Mouse (Mus musculus) intestine, postnatal 0 days (tissue): ENCODE data around the gene Rspo1. TPM values are rescaled to one million over a fixed set of nuclear protein-coding genes. Genes with fewer than 3 reads are reported as not detected.

Source experiments
- ATAC-seq: fragments of 200-750 bp; cut with Nextera tagmentation; 2 replicates; pipeline ENCODE4 v1.8.0; 2017; ENCODE audit warnings: mild to moderate bottlenecking, moderate TSS enrichment, moderate library complexity
- H3K27ac ChIP-seq: fragments of 300-500 bp; sonication (generic); 2 replicates; pipeline ENCODE4 v1.5.1; 2014; ENCODE audit warnings: mild to moderate bottlenecking, low read depth, low read length, moderate library complexity
- H3K27me3 ChIP-seq: fragments of 300-500 bp; sonication (generic); replicated peaks from 2 replicates; pipeline ENCODE4 v1.6.1; 2014; ENCODE audit warnings: low read length, mixed read lengths; ENCODE audit not compliant: control insufficient read depth, insufficient read depth
- H3K36me3 ChIP-seq: fragments of 300-500 bp; sonication (generic); 2 replicates; pipeline ENCODE4 v1.6.1; 2014; ENCODE audit warnings: mild to moderate bottlenecking, moderate library complexity; ENCODE audit not compliant: control insufficient read depth, insufficient read depth
- H3K4me1 ChIP-seq: fragments of 300-500 bp; sonication (generic); replicated peaks from 2 replicates; pipeline ENCODE4 v1.6.1; 2014; ENCODE audit warnings: antibody characterized with exemption, low read length, mixed read lengths; ENCODE audit not compliant: control insufficient read depth, insufficient read depth
- H3K4me2 ChIP-seq: fragments of 300-500 bp; sonication (generic); replicated peaks from 2 replicates; pipeline ENCODE4 v1.6.1; 2014; ENCODE audit warnings: low read depth, mild to moderate bottlenecking, moderate library complexity
- H3K4me3 ChIP-seq: fragments of 300-500 bp; sonication (generic); 2 replicates; pipeline ENCODE4 v1.5.1; 2014; ENCODE audit warnings: low read depth, low read length
- H3K9ac ChIP-seq: fragments of 300-500 bp; sonication (generic); 2 replicates; pipeline ENCODE4 v1.6.1; 2014; ENCODE audit warnings: mild to moderate bottlenecking, low read depth, low read length
- H3K9me3 ChIP-seq: fragments of 300-500 bp; sonication (generic); 2 replicates; pipeline ENCODE4 v1.6.1; 2016; ENCODE audit warnings: mixed run types; ENCODE audit not compliant: control insufficient read depth
- CTCF ChIP-seq: sonication (generic); IDR thresholded peaks from 2 replicates; pipeline ENCODE4 v1.5.1; 2016; ENCODE audit warnings: low read depth, mild to moderate bottlenecking, control low read depth, antibody characterized with exemption, moderate library complexity
- WGBS: fragments of 180-500 bp; shearing (Covaris S2); extraction: QIAGEN DNeasy Blood & Tissue Kit; methylation state at CpG from one replicate; pipeline ENCODE4 v1.1.7; 2014; 5-methylcytosine and 5-hydroxymethylcytosine counted together
- polyA plus RNA-seq: library from polyadenylated mRNA; unstranded; fragments of >200 nt; fragmentation: Nextera tagmentation; extraction: Ambion mirVana; gene quantifications from 2 replicates; pipeline ENCODE4 v1.2.1, GENCODE M21; 2015

Gene Rspo1
- polyA plus RNA-seq, 1 experiment from 2014 or later = 5.7 TPM

DNA sequence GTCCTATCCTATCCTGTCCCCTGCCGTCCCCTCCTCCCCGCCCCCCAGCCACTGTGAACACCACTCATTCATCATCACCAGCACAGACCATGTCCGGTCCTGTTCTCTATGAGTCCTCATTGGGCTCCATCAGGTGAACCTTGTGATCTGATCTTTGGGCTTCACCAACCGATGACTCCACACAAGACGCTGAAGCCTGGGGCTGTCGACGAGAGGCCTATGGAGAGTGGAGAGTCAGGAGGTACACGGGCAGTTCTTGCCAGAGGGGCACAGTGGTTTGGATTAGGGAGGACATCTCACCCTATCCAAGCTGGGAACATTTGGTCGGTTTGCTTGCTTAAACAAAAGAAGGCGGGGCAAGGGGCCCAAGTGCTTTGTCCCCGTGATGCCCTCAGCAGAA is 16.0 kb upstream of the Rspo1 start:
- Histone ChIP-seq H3K9me3 (no peaks in the 10 kb centered on the region), H3K4me3 (no peak overlapping the region), H3K27me3 (no peaks in the 10 kb centered on the region), H3K9ac (no peak overlapping the region), H3K4me2 (no peak overlapping the region), H3K4me1 (no peaks in the 10 kb centered on the region), H3K27ac (no peak overlapping the region), H3K36me3 (no peaks in the 10 kb centered on the region)
- TF ChIP-seq CTCF = no peak
- no peak for ATAC-seq
- 71% methylated on average over 11 of the region's 11 CpGs for WGBS

- TF ChIP-seq CTCF = no peak
- WGBS = 32% methylated on average over 5 of the region's 5 CpGs
- H3K4me1 ChIP-seq = no peaks in the 10 kb centered on the region
- H3K4me2 ChIP-seq = no peak overlapping the region
- H3K4me3 ChIP-seq = no peak overlapping the region
- H3K27ac ChIP-seq = no peak overlapping the region
- no peaks in the 10 kb centered on the region for H3K9me3 ChIP-seq
- no peak for ATAC-seq
- H3K27me3 ChIP-seq = no peaks in the 10 kb centered on the region
- no peak overlapping the region for H3K9ac ChIP-seq
- no peaks in the 10 kb centered on the region for H3K36me3 ChIP-seq
Measured at GRCm38 (mm10) chr4:124970677-124971076, 15.6 kb upstream of the Rspo1 start.

- Histone ChIP-seq H3K4me3 (no peak overlapping the region), H3K9me3 (no peaks in the 10 kb centered on the region), H3K9ac (no peak overlapping the region), H3K4me2 (no peak overlapping the region), H3K27ac (no peak overlapping the region), H3K4me1 (no peaks in the 10 kb centered on the region), H3K27me3 (no peaks in the 10 kb centered on the region), H3K36me3 (no peaks in the 10 kb centered on the region)
- peak; percentile 86 for ATAC-seq
- WGBS = 48% methylated on average over 8 of the region's 8 CpGs
- no peak for TF ChIP-seq CTCF
Measured at GRCm38 (mm10) chr4:124971094-124971493, 15.1 kb upstream of the Rspo1 start.

DNA sequence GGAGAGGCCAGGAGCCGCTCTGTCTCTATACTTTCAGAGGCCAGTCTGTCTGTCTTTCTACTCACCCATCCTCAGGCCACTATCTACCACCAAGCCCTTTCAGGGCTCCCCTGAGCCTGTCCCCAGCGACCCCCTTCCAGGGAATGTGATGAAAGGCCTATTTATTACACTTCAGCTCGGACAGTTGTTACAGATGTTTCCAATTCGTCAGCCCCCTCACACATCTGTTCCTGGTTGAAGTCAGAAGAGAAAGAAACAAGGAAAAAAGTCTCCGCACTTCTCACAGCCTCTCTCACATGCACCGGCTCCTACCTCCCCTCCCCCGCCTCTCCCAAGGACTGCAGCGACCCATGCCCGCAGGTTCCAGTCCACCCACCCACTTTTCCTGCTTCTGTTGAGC is 13.9 kb upstream of the Rspo1 start:
- no peak for TF ChIP-seq CTCF

GRCm38 (mm10) chr4:124973296-124973695 is 12.9 kb upstream of the Rspo1 start:
- no peaks in the 10 kb centered on the region for H3K27me3 ChIP-seq
- H3K27ac ChIP-seq = no peak overlapping the region
- no peaks in the 10 kb centered on the region for H3K36me3 ChIP-seq
- H3K9ac ChIP-seq = no peak overlapping the region
- H3K4me1 ChIP-seq = no peaks in the 10 kb centered on the region
- no peaks in the 10 kb centered on the region for H3K9me3 ChIP-seq
- H3K4me2 ChIP-seq = no peak overlapping the region
- no peak for TF ChIP-seq CTCF
- WGBS = 73% methylated on average over 2 of the region's 2 CpGs
- H3K4me3 ChIP-seq = no peak overlapping the region
- ATAC-seq = no peak

More for the DNA sequence above, 13.9 kb upstream of the Rspo1 start:
- H3K4me3 ChIP-seq = no peak overlapping the region
- no peak for ATAC-seq
- 64% methylated on average over 9 of the region's 9 CpGs for WGBS
- no peaks in the 10 kb centered on the region for H3K27me3 ChIP-seq
- H3K36me3 ChIP-seq = no peaks in the 10 kb centered on the region
- H3K4me1 ChIP-seq = no peaks in the 10 kb centered on the region
- H3K9ac ChIP-seq = no peak overlapping the region
- no peak overlapping the region for H3K4me2 ChIP-seq
- no peaks in the 10 kb centered on the region for H3K9me3 ChIP-seq
- H3K27ac ChIP-seq = no peak overlapping the region

DNA sequence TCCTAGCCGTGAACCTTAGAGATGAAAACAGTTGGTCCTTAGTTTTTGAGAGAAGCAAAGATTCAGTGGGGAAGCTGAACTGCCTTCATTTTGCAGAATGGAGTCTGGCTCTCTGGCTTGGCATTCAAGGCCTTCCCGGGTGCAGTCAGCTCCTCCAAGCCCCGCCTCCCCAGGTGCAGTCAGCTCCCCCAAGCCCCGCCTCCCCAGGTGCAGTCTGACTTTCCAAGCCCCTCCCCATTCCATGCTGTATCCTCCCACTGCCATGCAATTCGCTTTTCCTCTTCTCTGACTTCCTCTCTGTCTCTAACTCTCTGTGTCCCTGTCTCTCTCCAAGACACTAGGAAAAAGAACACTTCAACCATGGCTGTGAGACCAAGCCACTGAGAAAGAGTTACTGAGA is 8.0 kb upstream of the Rspo1 start:
- no peaks in the 10 kb centered on the region for H3K36me3 ChIP-seq
- no peak for TF ChIP-seq CTCF
- no peak overlapping the region for H3K4me2 ChIP-seq
- H3K9ac ChIP-seq = no peak overlapping the region
- H3K4me3 ChIP-seq = no peak overlapping the region
- 12% methylated on average over 5 of the region's 5 CpGs for WGBS
- ATAC-seq = peak; percentile 75
- H3K9me3 ChIP-seq = no peaks in the 10 kb centered on the region
- no peak overlapping the region for H3K27ac ChIP-seq
- H3K4me1 ChIP-seq = no peaks in the 10 kb centered on the region
- H3K27me3 ChIP-seq = peaks cover 4% of the 10 kb centered on the region

GRCm38 (mm10) chr4:124983893-124984526 is 2.2 kb upstream of the Rspo1 start:
- ATAC-seq = no peak
- Histone ChIP-seq H3K27ac (no peak overlapping the region), H3K36me3 (no peaks in the 10 kb centered on the region), H3K27me3 (peaks cover 55% of the 10 kb centered on the region), H3K4me3 (no peak overlapping the region), H3K4me2 (no peak overlapping the region), H3K9me3 (no peaks in the 10 kb centered on the region), H3K4me1 (no peaks in the 10 kb centered on the region), H3K9ac (no peak overlapping the region)
- 20% methylated on average over 9 of the region's 9 CpGs for WGBS
- peak; percentile 61 for TF ChIP-seq CTCF
